Mouse (Mus musculus) limb, embryonic 14.5 days (tissue): ENCODE data around the gene Smagp. TPM values are rescaled to one million over a fixed set of nuclear protein-coding genes. Genes with fewer than 3 reads are reported as not detected.
A peak's percentile ranks its signal among the peaks of the same experiment; 100 is the strongest.

Experiments
- ATAC-seq: fragments of 200-750 bp; cut with Nextera tagmentation; 2 replicates; pipeline ENCODE4 v1.8.0; 2017; ENCODE audit warnings: low read depth, moderate number of reproducible peaks, moderate TSS enrichment; ENCODE audit not compliant: low FRiP score
- DNase-seq: peaks from one replicate; pipeline ENCODE4 v3.0.0-alpha.2; 2015; ENCODE audit warnings: low spot score
- H3K27ac ChIP-seq: fragments of 300-500 bp; sonication (generic); replicated peaks from 2 replicates; pipeline ENCODE4 v1.5.1; 2014; ENCODE audit warnings: low read depth, mild to moderate bottlenecking, low read length, moderate library complexity, mixed read lengths
- H3K27me3 ChIP-seq: fragments of 300-500 bp; sonication (generic); 2 replicates; pipeline ENCODE4 v1.6.1; 2014; ENCODE audit warnings: low read length, mixed read lengths; ENCODE audit not compliant: control insufficient read depth, insufficient read depth
- H3K36me3 ChIP-seq: fragments of 300-500 bp; sonication (generic); 2 replicates; pipeline ENCODE4 v1.6.1; 2014; ENCODE audit warnings: mild to moderate bottlenecking, low read length, moderate library complexity, mixed read lengths; ENCODE audit not compliant: control insufficient read depth, insufficient read depth
- H3K4me1 ChIP-seq: fragments of 300-500 bp; sonication (generic); 2 replicates; pipeline ENCODE4 v1.6.1; 2014; ENCODE audit warnings: antibody characterized with exemption, low read length, mixed read lengths; ENCODE audit not compliant: control insufficient read depth, insufficient read depth
- H3K4me2 ChIP-seq: fragments of 300-500 bp; sonication (generic); replicated peaks from 2 replicates; pipeline ENCODE4 v1.6.1; 2014; ENCODE audit warnings: low read depth, mild to moderate bottlenecking, low read length, moderate library complexity; ENCODE audit not compliant: severe bottlenecking
- H3K4me3 ChIP-seq: fragments of 300-500 bp; sonication (generic); replicated peaks from 2 replicates; pipeline ENCODE4 v1.5.1; 2014; ENCODE audit warnings: low read length
- H3K9ac ChIP-seq: fragments of 300-500 bp; sonication (generic); 2 replicates; pipeline ENCODE4 v1.6.1; 2014; ENCODE audit warnings: mild to moderate bottlenecking, low read depth, low read length, moderate library complexity; ENCODE audit not compliant: severe bottlenecking
- H3K9me3 ChIP-seq: fragments of 300-500 bp; sonication (generic); 2 replicates; pipeline ENCODE4 v1.6.1; 2016; ENCODE audit warnings: low read length; ENCODE audit not compliant: control insufficient read depth
- POLR2A ChIP-seq: fragments of 200-500 bp; IDR thresholded peaks from 2 replicates; pipeline ENCODE4 v1.8.0; 2012; ENCODE audit warnings: inconsistent platforms, mild to moderate bottlenecking, moderate library complexity, borderline replicate concordance; ENCODE audit not compliant: insufficient read depth, insufficient read length; ENCODE audit errors: extremely low read depth
- WGBS: fragments of 180-500 bp; shearing (Covaris S2); extraction: QIAGEN DNeasy Blood & Tissue Kit; methylation state at CpG from one replicate; pipeline ENCODE4 v1.1.7; 2014; 5-methylcytosine and 5-hydroxymethylcytosine counted together
- microRNA-seq: library from miRNA; unstranded; fragments of <30 nt; microRNA quantifications from one replicate; pipeline ENCODE4, GENCODE M21; 2016
- polyA plus RNA-seq, 2 experiments: library from polyadenylated mRNA; depleted of rRNA in 1 of 2; stranded (reverse) in 1 of 2; unstranded in 1 of 2; fragments of >200 nt; fragmentation: Nextera tagmentation in 1 of 2; extraction: Ambion mirVana in 1 of 2; gene quantifications; 2 replicates each; pipeline versions ENCODE4 v1.2.1 to v1.2.3; 2012 to 2014

The Smagp gene
- polyA plus RNA-seq, 2 experiments, result 19.7 to 25.4 TPM

DNA sequence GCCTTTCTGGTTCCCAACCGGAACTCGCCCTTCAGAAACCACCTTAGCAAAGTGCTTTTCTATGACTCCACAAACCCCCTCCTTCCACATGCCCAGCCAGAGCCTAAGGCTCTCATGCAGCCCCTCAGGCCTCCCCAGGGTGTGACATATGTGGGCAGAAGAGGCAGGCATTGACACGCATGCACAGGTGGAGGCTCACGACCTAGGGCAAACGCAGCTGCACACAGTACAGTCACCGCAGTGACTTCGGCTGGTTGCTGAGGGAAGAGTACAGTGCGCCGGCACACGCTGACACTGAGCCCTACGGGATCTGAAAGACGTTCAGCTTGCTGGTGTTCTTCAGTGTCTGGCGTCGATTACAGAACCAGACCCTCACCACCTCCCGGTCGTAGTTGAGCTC is 58.8 kb downstream of the Smagp start:
- Histone ChIP-seq H3K4me2 (no peak overlapping the region), H3K9ac (no peak overlapping the region), H3K36me3 (no peaks in the 10 kb centered on the region; the same call in 1 of the 2 replicates), H3K9me3 (no peaks in the 10 kb centered on the region), H3K4me1 (peaks cover 20% of the 10 kb centered on the region), H3K27ac (no peak overlapping the region), H3K27me3 (no peaks in the 10 kb centered on the region), H3K4me3 (no peak overlapping the region)
- DNase-seq (no peak), ATAC-seq (no peak)
- no peak for TF ChIP-seq POLR2A
- 72% methylated on average over 16 of the region's 16 CpGs for WGBS

DNA sequence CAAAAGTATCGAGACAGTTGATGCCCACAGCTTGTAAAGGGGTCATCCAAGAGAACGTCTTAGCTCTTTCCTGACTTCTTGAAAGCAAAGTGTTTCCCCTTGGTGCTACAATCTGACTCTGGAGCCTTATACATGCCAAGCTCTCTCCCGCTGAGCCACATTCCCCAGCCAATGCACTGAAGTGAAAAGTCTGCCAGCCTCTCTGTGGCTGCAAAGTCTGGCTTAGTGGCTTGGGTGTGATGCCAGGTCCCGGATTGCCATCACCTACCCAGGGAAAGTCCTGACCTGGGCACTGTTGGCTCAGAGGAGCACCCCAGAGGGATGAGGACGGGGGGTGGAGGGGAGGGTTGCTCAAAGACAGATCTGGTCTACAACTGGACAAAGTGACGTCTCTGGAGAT is 59.9 kb downstream of the Smagp start:
- TF ChIP-seq POLR2A, result no peak
- Histone ChIP-seq H3K9me3 (no peaks in the 10 kb centered on the region), H3K4me3 (no peak overlapping the region), H3K27ac (no peak overlapping the region), H3K4me2 (no peak overlapping the region), H3K4me1 (peaks cover 21% of the 10 kb centered on the region), H3K36me3 (no peaks in the 10 kb centered on the region; the same call in 1 of the 2 replicates), H3K27me3 (no peaks in the 10 kb centered on the region), H3K9ac (no peak overlapping the region)
- WGBS, result 87% methylated on average over 6 of the region's 6 CpGs
- DNase-seq (no peak), ATAC-seq (no peak)

- no peaks in the 10 kb centered on the region for H3K9me3 ChIP-seq
- peaks cover 21% of the 10 kb centered on the region for H3K4me1 ChIP-seq
- H3K27me3 ChIP-seq, result no peaks in the 10 kb centered on the region
- no peak overlapping the region for H3K4me3 ChIP-seq
- no peak overlapping the region for H3K27ac ChIP-seq
- WGBS, result 88% methylated on average over 6 of the region's 6 CpGs
- no peak overlapping the region for H3K9ac ChIP-seq
- no peak for TF ChIP-seq POLR2A
- no peak overlapping the region for H3K4me2 ChIP-seq
- DNase-seq (no peak), ATAC-seq (no peak)
- no peaks in the 10 kb centered on the region; the same call in 1 of the 2 replicates for H3K36me3 ChIP-seq
Measured at GRCm38 (mm10) chr15:100576392-100576791, 60.3 kb downstream of the Smagp start.

DNA sequence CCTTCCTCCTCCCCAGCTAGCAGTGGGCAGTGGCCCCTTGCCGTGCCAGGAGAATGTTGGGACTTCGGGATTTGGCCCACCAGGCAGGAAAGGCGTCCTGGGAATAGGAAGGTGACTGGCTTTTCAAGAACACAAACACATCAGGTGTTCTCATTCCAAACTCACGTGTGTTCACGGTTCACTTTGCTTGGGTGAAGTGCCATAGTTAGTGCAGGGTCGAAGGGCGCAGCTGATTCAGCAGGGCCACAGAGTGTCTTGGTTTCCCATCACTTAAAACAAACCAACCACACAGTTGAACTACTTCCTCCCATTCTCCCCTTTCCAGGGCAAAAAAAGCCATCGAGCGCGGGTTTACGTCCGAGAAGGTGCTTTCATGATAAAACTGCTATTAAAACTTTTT is 61.4 kb downstream of the Smagp start:
- H3K4me2 ChIP-seq, result no peak overlapping the region
- H3K36me3 ChIP-seq, result no peaks in the 10 kb centered on the region; the same call in 1 of the 2 replicates
- WGBS, result 89% methylated on average over 12 of the region's 12 CpGs
- no peak overlapping the region for H3K9ac ChIP-seq
- no peak for DNase-seq
- peaks cover 21% of the 10 kb centered on the region for H3K4me1 ChIP-seq
- no peaks in the 10 kb centered on the region for H3K9me3 ChIP-seq
- ATAC-seq, result no peak
- no peak overlapping the region for H3K27ac ChIP-seq
- no peak for TF ChIP-seq POLR2A
- H3K4me3 ChIP-seq, result no peak overlapping the region
- H3K27me3 ChIP-seq, result no peaks in the 10 kb centered on the region

GRCm38 (mm10) chr15:100574378-100574777 is 62.4 kb downstream of the Smagp start:
- no peak for TF ChIP-seq POLR2A
- DNase-seq, result no peak
- no peak for ATAC-seq
- H3K27me3 ChIP-seq, result no peaks in the 10 kb centered on the region
- H3K36me3 ChIP-seq, result no peaks in the 10 kb centered on the region
- no peak overlapping the region for H3K4me2 ChIP-seq
- no peak overlapping the region for H3K9ac ChIP-seq
- 0 out of 2 replicates have a peak overlapping the region, but pooled peaks have one; percentile 16 for H3K27ac ChIP-seq
- WGBS, result 65% methylated on average over 2 of the region's 2 CpGs
- H3K4me3 ChIP-seq, result no peak overlapping the region
- H3K9me3 ChIP-seq, result no peaks in the 10 kb centered on the region
- H3K4me1 ChIP-seq, result peaks cover 21% of the 10 kb centered on the region

DNA sequence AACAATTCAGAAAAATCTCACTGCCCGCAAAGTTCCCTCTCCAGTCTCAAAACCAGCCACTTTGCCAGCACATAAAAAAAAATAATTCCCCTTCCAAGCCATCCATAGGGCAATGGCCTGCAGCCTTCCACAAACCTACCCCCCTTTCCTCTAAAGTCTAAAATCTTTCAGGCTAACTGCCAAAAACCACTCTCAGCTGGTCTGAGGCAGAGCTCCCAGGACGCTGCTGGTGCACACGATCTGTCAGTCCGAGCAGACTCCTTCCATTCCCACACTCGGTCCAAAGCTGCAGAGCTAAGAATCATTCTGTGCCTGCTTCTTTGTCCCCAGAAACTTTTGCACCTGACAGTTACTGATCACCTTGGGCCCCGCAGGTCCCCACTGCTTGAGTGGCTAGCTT is 62.8 kb downstream of the Smagp start:
- no peaks in the 10 kb centered on the region for H3K27me3 ChIP-seq
- DNase-seq (peak; percentile 75), ATAC-seq (no peak)
- H3K36me3 ChIP-seq, result no peaks in the 10 kb centered on the region
- H3K27ac ChIP-seq, result 0 out of 2 replicates have a peak overlapping the region, but pooled peaks have one; percentile 16
- H3K9ac ChIP-seq, result 0 out of 2 replicates have a peak overlapping the region, but pooled peaks have one; percentile 3
- TF ChIP-seq POLR2A, result no peak
- H3K4me2 ChIP-seq, result peak overlapping the region; percentile 2; the same call in 1 of the 2 replicates
- H3K9me3 ChIP-seq, result no peaks in the 10 kb centered on the region
- peaks cover 21% of the 10 kb centered on the region for H3K4me1 ChIP-seq
- 32% methylated on average over 6 of the region's 6 CpGs for WGBS
- no peak overlapping the region for H3K4me3 ChIP-seq

Small RNA genes within 50 kb of the gene (microRNA-seq; reads per million reads assigned to microRNA genes)
- not detected for gene Mir6961

Other genes with a start within 250 kb of the Smagp start
- gene Gm5475, start 214.8 kb downstream of the Smagp start, polyA plus RNA-seq (2012; rRNA removed), result 0.03 and 0.04 TPM in 2 replicates
- gene Gm5475, start 214.8 kb downstream of the Smagp start, polyA plus RNA-seq (2014; fragmentation: Nextera tagmentation; extraction: Ambion mirVana), result 0.12 TPM in 1 of 2 replicates, not detected in the other
- 30.3 and 41.1 TPM in 2 replicates for gene Slc11a2, start 211.9 kb downstream of the Smagp start, polyA plus RNA-seq (2012; rRNA removed)
- 20.4 TPM in 2 replicates for gene Slc11a2, start 211.9 kb downstream of the Smagp start, polyA plus RNA-seq (2014; fragmentation: Nextera tagmentation; extraction: Ambion mirVana)
- gene Letmd1, start 167.9 kb downstream of the Smagp start, polyA plus RNA-seq (2012; rRNA removed), result 62.4 and 72.0 TPM in 2 replicates
- 27.9 and 29.8 TPM in 2 replicates for gene Letmd1, start 167.9 kb downstream of the Smagp start, polyA plus RNA-seq (2014; fragmentation: Nextera tagmentation; extraction: Ambion mirVana)
- gene Csrnp2, start 141.5 kb downstream of the Smagp start, polyA plus RNA-seq (2012; rRNA removed), result 14.6 and 17.9 TPM in 2 replicates
- 18.2 and 20.8 TPM in 2 replicates for gene Csrnp2, start 141.5 kb downstream of the Smagp start, polyA plus RNA-seq (2014; fragmentation: Nextera tagmentation; extraction: Ambion mirVana)
- gene Tfcp2, start 84.9 kb downstream of the Smagp start, polyA plus RNA-seq (2012; rRNA removed), result 30.1 and 30.5 TPM in 2 replicates
- gene Tfcp2, start 84.9 kb downstream of the Smagp start, polyA plus RNA-seq (2014; fragmentation: Nextera tagmentation; extraction: Ambion mirVana), result 23.2 and 26.1 TPM in 2 replicates
- 24.9 and 32.4 TPM in 2 replicates for gene Pou6f1, start 37.0 kb downstream of the Smagp start, polyA plus RNA-seq (2012; rRNA removed)
- gene Pou6f1, start 37.0 kb downstream of the Smagp start, polyA plus RNA-seq (2014; fragmentation: Nextera tagmentation; extraction: Ambion mirVana), result 9.8 and 13.5 TPM in 2 replicates
- gene Dazap2, start 21.6 kb downstream of the Smagp start, polyA plus RNA-seq (2012; rRNA removed), result 139 and 213 TPM in 2 replicates
- 185 and 191 TPM in 2 replicates for gene Dazap2, start 21.6 kb downstream of the Smagp start, polyA plus RNA-seq (2014; fragmentation: Nextera tagmentation; extraction: Ambion mirVana)
- 3.7 and 4.7 TPM in 2 replicates for gene Bin2, start 32.6 kb upstream of the Smagp start, polyA plus RNA-seq (2012; rRNA removed)
- 2.3 and 3.5 TPM in 2 replicates for gene Bin2, start 32.6 kb upstream of the Smagp start, polyA plus RNA-seq (2014; fragmentation: Nextera tagmentation; extraction: Ambion mirVana)
- 2.6 and 3.9 TPM in 2 replicates for gene Cela1, start 51.0 kb upstream of the Smagp start, polyA plus RNA-seq (2012; rRNA removed)
- 2.8 and 3.4 TPM in 2 replicates for gene Cela1, start 51.0 kb upstream of the Smagp start, polyA plus RNA-seq (2014; fragmentation: Nextera tagmentation; extraction: Ambion mirVana)
- gene Galnt6, start 92.4 kb upstream of the Smagp start, polyA plus RNA-seq (2012; rRNA removed), result 1.1 TPM in 2 replicates
- 1.4 and 1.9 TPM in 2 replicates for gene Galnt6, start 92.4 kb upstream of the Smagp start, polyA plus RNA-seq (2014; fragmentation: Nextera tagmentation; extraction: Ambion mirVana)
- 3.8 TPM in 2 replicates for gene Slc4a8, start 124.8 kb upstream of the Smagp start, polyA plus RNA-seq (2012; rRNA removed)
- 2.9 TPM in 2 replicates for gene Slc4a8, start 124.8 kb upstream of the Smagp start, polyA plus RNA-seq (2014; fragmentation: Nextera tagmentation; extraction: Ambion mirVana)
- 7.9 and 8.4 TPM in 2 replicates for gene Scn8a, start 232.9 kb upstream of the Smagp start, polyA plus RNA-seq (2012; rRNA removed)
- gene Scn8a, start 232.9 kb upstream of the Smagp start, polyA plus RNA-seq (2014; fragmentation: Nextera tagmentation; extraction: Ambion mirVana), result 4.3 and 4.7 TPM in 2 replicates